In the genomic region with DNA sequence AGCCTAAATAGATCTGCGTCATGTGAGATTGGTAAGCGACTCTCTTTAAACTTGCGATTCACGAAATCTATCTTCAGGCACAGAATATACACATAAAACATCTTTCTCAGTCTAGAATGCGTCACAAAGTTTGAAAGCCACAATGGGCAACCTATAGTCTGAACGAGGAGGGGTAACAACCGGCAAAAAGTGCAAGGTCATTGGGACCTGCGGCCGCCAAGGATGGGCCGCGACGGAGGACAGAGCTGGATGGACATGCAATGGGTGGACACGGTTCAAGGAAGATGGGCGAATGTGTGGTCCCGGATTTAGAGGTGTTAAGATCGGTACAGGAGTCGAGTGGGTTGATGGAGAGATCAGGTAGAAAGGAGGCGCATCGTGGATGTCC, we compare ENCODE assay signal across 8 mouse cellular contexts. TPM values are rescaled to one million over a fixed set of nuclear protein-coding genes. Genes with fewer than 3 reads are reported as not detected.
DNase-seq lines count a peak whose midpoint lies in the region; ATAC-seq lines count a peak whose summit lies in the region.

No protein-coding gene starts in this region.

- H3K4me3 ChIP-seq in neural tube, embryonic 11.5 days (ENCODE audit: low read depth, low read length), result peak overlapping the region; percentile 79
- peak overlapping the region; percentile 93 for H3K4me3 ChIP-seq in hindbrain, embryonic 13.5 days

- H3K9ac ChIP-seq in neural tube, embryonic 11.5 days (ENCODE audit: low read length), result peak overlapping the region; percentile 92
- peak overlapping the region; percentile 97 for H3K9ac ChIP-seq in hindbrain, embryonic 13.5 days

- DNase-seq in adrenal gland, adult 8-10 months, result peak; percentile 32
- no peak for DNase-seq in adrenal gland, adult 2 months
- DNase-seq in neural tube, embryonic 11.5 days (ENCODE audit: low spot score), result no peak
- DNase-seq in neural tube, embryonic 10.5 days (ENCODE audit: extremely low spot score, low spot score), result no peak
- no peak for DNase-seq in layer of hippocampus, adult 9-10 months (ENCODE audit: low spot score)

- no peaks in the 10 kb centered on the region; the same call in 1 of the 2 replicates for H3K36me3 ChIP-seq in neural tube, embryonic 11.5 days (ENCODE audit: control insufficient read depth, insufficient read depth, low read length)
- H3K36me3 ChIP-seq in hindbrain, embryonic 13.5 days, result peaks cover 18% of the 10 kb centered on the region

- 1% methylated on average over 19 of the region's 19 CpGs for WGBS in neural tube, embryonic 11.5 days
- under 1% methylated on average over 19 of the region's 19 CpGs for WGBS in hindbrain, embryonic 13.5 days

- H3K4me1 ChIP-seq in neural tube, embryonic 11.5 days (ENCODE audit: control insufficient read depth, insufficient read depth, low read length), result peaks cover 5% of the 10 kb centered on the region
- H3K4me1 ChIP-seq in hindbrain, embryonic 13.5 days (replicated peaks), result peaks cover 23% of the 10 kb centered on the region

- H3K27me3 ChIP-seq in neural tube, embryonic 11.5 days (ENCODE audit: control insufficient read depth, insufficient read depth, low read length), result no peaks in the 10 kb centered on the region
- H3K27me3 ChIP-seq in hindbrain, embryonic 13.5 days, result no peaks in the 10 kb centered on the region

- H3K9me3 ChIP-seq in neural tube, embryonic 11.5 days (ENCODE audit: control insufficient read depth, low read length), result no peaks in the 10 kb centered on the region
- H3K9me3 ChIP-seq in hindbrain, embryonic 13.5 days, result no peaks in the 10 kb centered on the region

- peak; percentile 36; the same call in 1 of the 2 replicates for ATAC-seq in neural tube, embryonic 11.5 days (ENCODE audit: insufficient read depth, low FRiP score, low TSS enrichment)
- no peak; the same call in 1 of the 2 replicates for ATAC-seq in hindbrain, embryonic 13.5 days (ENCODE audit: low FRiP score)
- ATAC-seq in megakaryocyte, adult 5-6 weeks (ENCODE audit: poor library complexity, severe bottlenecking), result peak; percentile 20; the same call in 1 of the 2 replicates
- ATAC-seq in monocyte, adult 5-6 weeks (replicated peaks; ENCODE audit: insufficient number of reproducible peaks, low FRiP score, low TSS enrichment, poor library complexity, severe bottlenecking), result no peak

- H3K27ac ChIP-seq in neural tube, embryonic 11.5 days (ENCODE audit: low read depth, low read length), result peak overlapping the region; percentile 76
- peak overlapping the region; percentile 94 for H3K27ac ChIP-seq in hindbrain, embryonic 13.5 days

- peak overlapping the region; percentile 64 for H3K4me2 ChIP-seq in neural tube, embryonic 11.5 days (ENCODE audit: low read depth)
- peak overlapping the region; percentile 71 for H3K4me2 ChIP-seq in hindbrain, embryonic 13.5 days

RNA-seq across cellular contexts. Expression of a gene that starts 0.5 kb away (rescaled TPM):
- total RNA-seq in adrenal gland, adult 8-10 months (2022), result 100 to 1,000 TPM in 2 of 4 experiments, 10 to 100 TPM in 2; 82.9 to 115 (median 102) TPM
- 10 to 100 TPM; 61.8 to 85.0 TPM for total RNA-seq in adrenal gland, adult 2 months (2021)
- polyA plus RNA-seq in adrenal gland, adult 2 months (2012; rRNA removed), result 45.8 and 49.3 TPM in 2 replicates
- 173 and 197 TPM in 2 replicates for polyA plus RNA-seq in neural tube, embryonic 11.5 days (2014; fragmentation: Nextera tagmentation; extraction: Ambion mirVana)
- polyA plus RNA-seq in hindbrain, embryonic 13.5 days (2015; fragmentation: Nextera tagmentation; extraction: Ambion mirVana), result 224 and 228 TPM in 2 replicates
- total RNA-seq in megakaryocyte, adult 5-6 weeks (2015), result 3.1 and 3.7 TPM in 2 replicates
- 7.7 and 12.0 TPM in 2 replicates for total RNA-seq in megakaryocyte, adult 5-6 weeks (2017)
- total RNA-seq in monocyte, adult 5-6 weeks (2017), result 7.0 to 19.0 TPM (median 8.6 TPM) in 3 replicates

RNA-seq across cellular contexts. Expression of a gene that starts 15.0 kb away (rescaled TPM):
- 10 to 100 TPM in 3 of 4 experiments, 1 to 10 TPM in 1; 5.8 to 15.4 (median 13.1) TPM for total RNA-seq in adrenal gland, adult 8-10 months (2022)
- 1 to 10 TPM; 4.3 to 6.7 TPM for total RNA-seq in adrenal gland, adult 2 months (2021)
- 8.7 and 12.0 TPM in 2 replicates for polyA plus RNA-seq in adrenal gland, adult 2 months (2012; rRNA removed)
- 29.1 and 32.6 TPM in 2 replicates for polyA plus RNA-seq in neural tube, embryonic 11.5 days (2014; fragmentation: Nextera tagmentation; extraction: Ambion mirVana)
- 68.1 and 79.0 TPM in 2 replicates for polyA plus RNA-seq in hindbrain, embryonic 13.5 days (2015; fragmentation: Nextera tagmentation; extraction: Ambion mirVana)
- 0.66 TPM in 1 of 2 replicates, not detected in the other for total RNA-seq in megakaryocyte, adult 5-6 weeks (2015)
- 0.92 TPM in 1 of 2 replicates, not detected in the other for total RNA-seq in megakaryocyte, adult 5-6 weeks (2017)
- total RNA-seq in monocyte, adult 5-6 weeks (2017), result 2.5 TPM in 1 of 3 replicates, not detected in the others

RNA-seq across cellular contexts. Expression of a gene that starts 19.4 kb away (rescaled TPM):
- 1,000 to 10,000 TPM in 1 of 4 experiments, 100 to 1,000 TPM in 3; 612 to 1,355 (median 855) TPM for total RNA-seq in adrenal gland, adult 8-10 months (2022)
- 100 to 1,000 TPM; 322 to 545 TPM for total RNA-seq in adrenal gland, adult 2 months (2021)
- polyA plus RNA-seq in adrenal gland, adult 2 months (2012; rRNA removed), result 1,031 and 1,277 TPM in 2 replicates
- polyA plus RNA-seq in neural tube, embryonic 11.5 days (2014; fragmentation: Nextera tagmentation; extraction: Ambion mirVana), result 399 and 408 TPM in 2 replicates
- 583 TPM in 2 replicates for polyA plus RNA-seq in hindbrain, embryonic 13.5 days (2015; fragmentation: Nextera tagmentation; extraction: Ambion mirVana)
- total RNA-seq in megakaryocyte, adult 5-6 weeks (2015), result 210 and 224 TPM in 2 replicates
- 81.2 and 117 TPM in 2 replicates for total RNA-seq in megakaryocyte, adult 5-6 weeks (2017)
- 91.7 to 297 TPM (median 188 TPM) in 3 replicates for total RNA-seq in monocyte, adult 5-6 weeks (2017)

RNA-seq across cellular contexts. Expression of a gene that starts 25.3 kb away (rescaled TPM):
- total RNA-seq in adrenal gland, adult 8-10 months (2022), result under 1 TPM in 3 of 4 experiments, not detected in 1; 0.17 to 0.30 (median 0.26) TPM
- not detected for total RNA-seq in adrenal gland, adult 2 months (2021)
- polyA plus RNA-seq in adrenal gland, adult 2 months (2012; rRNA removed), result 0.28 and 0.54 TPM in 2 replicates
- polyA plus RNA-seq in neural tube, embryonic 11.5 days (2014; fragmentation: Nextera tagmentation; extraction: Ambion mirVana), result 6.8 and 7.8 TPM in 2 replicates
- 0.55 and 0.83 TPM in 2 replicates for polyA plus RNA-seq in hindbrain, embryonic 13.5 days (2015; fragmentation: Nextera tagmentation; extraction: Ambion mirVana)
- not detected in 2 replicates for total RNA-seq in megakaryocyte, adult 5-6 weeks (2015)
- not detected in 2 replicates for total RNA-seq in megakaryocyte, adult 5-6 weeks (2017)
- total RNA-seq in monocyte, adult 5-6 weeks (2017), result 0.39 TPM in 1 of 3 replicates, not detected in the others

RNA-seq across cellular contexts. Expression of a gene that starts 30.2 kb away (rescaled TPM):
- total RNA-seq in adrenal gland, adult 8-10 months (2022), result 10 to 100 TPM in 3 of 4 experiments, 1 to 10 TPM in 1; 7.7 to 17.9 (median 12.0) TPM
- total RNA-seq in adrenal gland, adult 2 months (2021), result 10 to 100 TPM in 1 of 2 experiments, 1 to 10 TPM in 1; 7.6 to 17.6 TPM
- 33.3 and 37.8 TPM in 2 replicates for polyA plus RNA-seq in adrenal gland, adult 2 months (2012; rRNA removed)
- polyA plus RNA-seq in neural tube, embryonic 11.5 days (2014; fragmentation: Nextera tagmentation; extraction: Ambion mirVana), result 31.4 and 37.1 TPM in 2 replicates
- polyA plus RNA-seq in hindbrain, embryonic 13.5 days (2015; fragmentation: Nextera tagmentation; extraction: Ambion mirVana), result 54.3 and 58.2 TPM in 2 replicates
- total RNA-seq in megakaryocyte, adult 5-6 weeks (2015), result 3.3 and 4.1 TPM in 2 replicates
- total RNA-seq in megakaryocyte, adult 5-6 weeks (2017), result 7.6 and 10.1 TPM in 2 replicates
- total RNA-seq in monocyte, adult 5-6 weeks (2017), result 0.38 to 5.1 TPM (median 2.9 TPM) in 3 replicates

Comparison
In these comparisons a context has a peak if more than half of its experiments do, and no peak if none do; other contexts are left out.
1. ATAC-seq: peak in neural tube, embryonic 11.5 days (single experiment) and megakaryocyte, adult 5-6 weeks (single experiment); none in hindbrain, embryonic 13.5 days (single experiment) and monocyte, adult 5-6 weeks (single experiment).